Mouse (Mus musculus) forebrain, embryonic 16.5 days (tissue): ENCODE measurements around the gene Ptpre. TPM values are rescaled to one million over a fixed set of nuclear protein-coding genes. Genes with fewer than 3 reads are reported as not detected.

ENCODE experiments used
- ATAC-seq: fragments of 200-750 bp; cut with Nextera tagmentation; 2 replicates; pipeline ENCODE4 v1.8.0; 2017; ENCODE audit warnings: mild to moderate bottlenecking, moderate library complexity
- H3K27ac ChIP-seq: fragments of 300-500 bp; sonication (generic); 2 replicates; pipeline ENCODE4 v1.5.1; 2014; ENCODE audit warnings: low read length, control low read depth
- H3K27me3 ChIP-seq: fragments of 300-500 bp; sonication (generic); replicated peaks from 2 replicates; pipeline ENCODE4 v1.6.1; 2014; ENCODE audit warnings: low read length; ENCODE audit not compliant: control insufficient read depth, insufficient read depth
- H3K36me3 ChIP-seq: fragments of 300-500 bp; sonication (generic); 2 replicates; pipeline ENCODE4 v1.6.1; 2014; ENCODE audit not compliant: control insufficient read depth, insufficient read depth
- H3K4me1 ChIP-seq: fragments of 300-500 bp; sonication (generic); replicated peaks from 2 replicates; pipeline ENCODE4 v1.6.1; 2014; ENCODE audit warnings: low read length; ENCODE audit not compliant: control insufficient read depth, insufficient read depth
- H3K4me2 ChIP-seq: fragments of 300-500 bp; sonication (generic); 2 replicates; pipeline ENCODE4 v1.6.1; 2014; ENCODE audit warnings: mild to moderate bottlenecking, low read length, control low read depth
- H3K4me3 ChIP-seq: fragments of 300-500 bp; sonication (generic); replicated peaks from 2 replicates; pipeline ENCODE4 v1.5.1; 2014; ENCODE audit warnings: mild to moderate bottlenecking, low read length, control low read depth
- H3K9ac ChIP-seq: fragments of 300-500 bp; sonication (generic); replicated peaks from 2 replicates; pipeline ENCODE4 v1.6.1; 2014; ENCODE audit warnings: low read depth, low read length, control low read depth
- H3K9me3 ChIP-seq: fragments of 300-500 bp; sonication (generic); 2 replicates; pipeline ENCODE4 v1.6.1; 2016; ENCODE audit warnings: low read length; ENCODE audit not compliant: control insufficient read depth
- WGBS: fragments of 180-500 bp; shearing (Covaris S2); extraction: QIAGEN DNeasy Blood & Tissue Kit; methylation state at CpG from one replicate; pipeline ENCODE4 v1.1.7; 2014; 5-methylcytosine and 5-hydroxymethylcytosine counted together
- microRNA counts: library from miRNA; unstranded; fragments of <30 nt; microRNA quantifications from one replicate; lab custom pipeline; 2016
- microRNA-seq: library from miRNA; unstranded; fragments of <30 nt; microRNA quantifications from one replicate; pipeline ENCODE4, GENCODE M21; 2017
- polyA plus RNA-seq: library from polyadenylated mRNA; unstranded; fragments of >200 nt; fragmentation: Nextera tagmentation; extraction: Ambion mirVana; gene quantifications from 2 replicates; pipeline ENCODE4 v1.2.1, GENCODE M21; 2015

Gene Ptpre
- polyA plus RNA-seq, 1 experiment from 2014 or later = 4.5 TPM

- no peaks in the 10 kb centered on the region for H3K27me3 ChIP-seq
- H3K4me3 ChIP-seq = no peak overlapping the region
- H3K4me2 ChIP-seq = no peak overlapping the region
- no peak overlapping the region for H3K9ac ChIP-seq
- H3K27ac ChIP-seq = no peak overlapping the region
- H3K36me3 ChIP-seq = no peaks in the 10 kb centered on the region
- H3K4me1 ChIP-seq = no peaks in the 10 kb centered on the region
- WGBS = 88% methylated on average over 1 of the region's 1 CpGs
- no peak for ATAC-seq
- no peaks in the 10 kb centered on the region for H3K9me3 ChIP-seq
These were observed 189.4 kb downstream of the Ptpre start for GRCm38 (mm10) chr7:135726707-135727106.

- Histone ChIP-seq H3K9ac (no peak overlapping the region), H3K4me3 (no peak overlapping the region), H3K9me3 (no peaks in the 10 kb centered on the region), H3K27ac (no peak overlapping the region), H3K36me3 (no peaks in the 10 kb centered on the region), H3K4me2 (no peak overlapping the region), H3K27me3 (no peaks in the 10 kb centered on the region), H3K4me1 (no peaks in the 10 kb centered on the region)
- WGBS = 92% methylated on average over 12 of the region's 12 CpGs
- ATAC-seq = no peak
These were observed 190.8 kb downstream of the Ptpre start for GRCm38 (mm10) chr7:135728038-135728437.

GRCm38 (mm10) chr7:135734379-135734778 lies 197.1 kb downstream of the Ptpre start:
- Histone ChIP-seq H3K27me3 (no peaks in the 10 kb centered on the region), H3K9me3 (no peaks in the 10 kb centered on the region)
- 90% methylated on average over 5 of the region's 5 CpGs for WGBS

GRCm38 (mm10) chr7:135734911-135735646 lies 197.8 kb downstream of the Ptpre start:
- Histone ChIP-seq H3K27me3 (no peaks in the 10 kb centered on the region), H3K9ac (no peak overlapping the region), H3K4me2 (peak overlapping the region; percentile 47), H3K27ac (no peak overlapping the region), H3K9me3 (no peaks in the 10 kb centered on the region), H3K4me1 (peaks cover 10% of the 10 kb centered on the region), H3K4me3 (no peak overlapping the region), H3K36me3 (no peaks in the 10 kb centered on the region)
- 83% methylated on average over 9 of the region's 9 CpGs for WGBS
- ATAC-seq = no peak

More at GRCm38 (mm10) chr7:135734379-135734778, 197.1 kb downstream of the Ptpre start:
- Histone ChIP-seq H3K36me3 (no peaks in the 10 kb centered on the region), H3K4me2 (no peak overlapping the region), H3K4me3 (no peak overlapping the region), H3K4me1 (peaks cover 10% of the 10 kb centered on the region), H3K27ac (no peak overlapping the region), H3K9ac (no peak overlapping the region)
- ATAC-seq = no peak

MicroRNA genes within 50 kb of the gene (microRNA counts, 519-probe panel; counts per million panel counts)
- 2,213 counts per million, percentile 46 among the panel's probes with 10 or more counts for microRNA mmu-miR-1962 (lab: Ali Mortazavi, UCI)

Small RNAs within 50 kb of the gene (microRNA-seq; reads per million reads assigned to microRNA genes)
- not detected for gene Mir1962

Other genes starting within 250 kb of the Ptpre start
- not detected in 2 replicates for gene Foxi2, start 127.2 kb upstream of the Ptpre start, polyA plus RNA-seq
- gene Clrn3, start 8.8 kb upstream of the Ptpre start, polyA plus RNA-seq = not detected in 2 replicates
- 14.8 and 19.6 TPM in 2 replicates for gene Mki67, start 178.9 kb downstream of the Ptpre start, polyA plus RNA-seq